Mouse (Mus musculus): ENCODE measurements around the gene Pkn1. TPM values are rescaled to one million over a fixed set of nuclear protein-coding genes. Genes with fewer than 3 reads are reported as not detected.
A peak's percentile ranks its signal among the peaks of the same experiment; 100 is the strongest.

Pkn1 gene
- polyA plus RNA-seq, 1 experiment from 2014 or later: 36.1 TPM

DNA sequence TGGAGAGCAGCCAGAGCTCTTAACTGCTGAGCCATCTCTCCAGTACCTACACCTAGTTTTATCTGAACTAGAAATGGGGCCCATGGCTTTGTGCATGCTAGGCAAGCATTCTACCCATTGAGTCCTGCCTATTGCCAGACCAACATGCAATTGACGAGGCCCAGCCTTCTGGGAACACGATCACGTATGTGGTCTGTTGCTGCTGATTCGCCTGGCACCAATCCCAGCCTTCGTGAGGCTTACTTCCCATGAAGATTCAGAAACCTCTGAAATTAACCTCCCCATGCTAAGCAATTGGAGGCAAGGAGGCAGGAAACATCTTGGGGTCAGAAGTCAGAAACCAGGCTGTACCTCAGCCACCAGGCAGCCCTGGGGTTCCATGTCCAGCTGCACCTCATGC is 18.4 kb downstream of the Pkn1 start:
- no peak overlapping the region for H3K4me3 ChIP-seq (ENCODE audit: low read length)
- peaks cover 15% of the 10 kb centered on the region; the same call in 1 of the 2 replicates for H3K4me1 ChIP-seq (ENCODE audit: control insufficient read depth, insufficient read depth, low read length)
- WGBS: 74% methylated on average over 5 of the region's 5 CpGs
- ATAC-seq (ENCODE audit: low FRiP score, low TSS enrichment): no peak
- no peak overlapping the region for H3K4me2 ChIP-seq (replicated peaks; ENCODE audit: low read depth, low read length)
- peak overlapping the region; percentile 48; the same call in 1 of the 2 replicates for H3K27ac ChIP-seq (ENCODE audit: low read depth, low read length)
- H3K9ac ChIP-seq (ENCODE audit: low read depth, low read length): 0 out of 2 replicates have a peak overlapping the region, but pooled peaks have one; percentile 28
- no peaks in the 10 kb centered on the region for H3K27me3 ChIP-seq (ENCODE audit: control insufficient read depth, insufficient read depth, low read length)
- no peaks in the 10 kb centered on the region for H3K9me3 ChIP-seq (ENCODE audit: control insufficient read depth, low read length)
- H3K36me3 ChIP-seq (ENCODE audit: control insufficient read depth, insufficient read depth, low read length): peaks cover 73% of the 10 kb centered on the region

DNA sequence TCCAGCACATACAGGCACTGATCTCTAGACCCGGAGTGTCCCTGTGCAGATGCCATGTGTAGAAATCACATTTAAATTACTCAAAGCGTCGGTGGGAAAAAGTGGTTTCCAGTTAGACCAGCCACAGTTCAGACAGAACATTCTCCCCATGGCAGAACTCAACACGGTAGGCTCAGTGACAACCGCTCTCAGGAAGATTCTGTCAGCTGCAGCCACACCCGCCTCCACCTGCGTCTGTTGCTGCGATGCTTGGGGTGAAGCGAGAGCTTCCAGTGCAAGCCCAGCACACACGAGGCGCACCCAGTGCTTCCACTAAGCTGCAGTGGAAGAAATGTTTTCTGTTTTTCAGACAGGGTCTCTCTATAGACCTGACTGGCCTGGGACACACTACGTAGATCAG is 19.1 kb downstream of the Pkn1 start:
- Histone ChIP-seq H3K4me3 (ENCODE audit: low read length) (no peak overlapping the region), H3K9ac (ENCODE audit: low read depth, low read length) (no peak overlapping the region), H3K36me3 (ENCODE audit: control insufficient read depth, insufficient read depth, low read length) (peaks cover 70% of the 10 kb centered on the region), H3K4me2 (replicated peaks; ENCODE audit: low read depth, low read length) (no peak overlapping the region), H3K27ac (ENCODE audit: low read depth, low read length) (no peak overlapping the region), H3K27me3 (ENCODE audit: control insufficient read depth, insufficient read depth, low read length) (no peaks in the 10 kb centered on the region), H3K9me3 (ENCODE audit: control insufficient read depth, low read length) (no peaks in the 10 kb centered on the region), H3K4me1 (ENCODE audit: control insufficient read depth, insufficient read depth, low read length) (peaks cover 15% of the 10 kb centered on the region; the same call in 1 of the 2 replicates)
- no peak for ATAC-seq (ENCODE audit: low FRiP score, low TSS enrichment)
- 93% methylated on average over 12 of the region's 12 CpGs for WGBS

DNA sequence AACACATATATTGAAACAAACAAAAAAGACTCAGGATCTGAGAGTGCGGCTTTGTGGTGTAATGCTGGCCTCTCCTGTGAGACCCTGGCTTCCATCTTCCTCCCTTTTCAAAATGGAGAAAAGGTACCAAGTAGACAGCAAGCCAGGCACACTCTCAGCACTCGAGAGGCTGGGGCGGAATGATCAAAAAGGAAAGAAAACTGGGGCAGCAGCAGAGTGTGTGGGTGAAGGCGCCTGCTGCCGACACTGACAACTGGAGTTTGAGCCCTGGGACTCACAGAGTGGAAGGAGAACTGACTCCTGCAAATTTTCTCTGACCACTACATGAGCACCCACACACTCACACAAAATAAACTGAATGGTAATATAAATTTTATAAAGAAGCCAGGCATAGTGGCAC is 24.5 kb downstream of the Pkn1 start:
- WGBS: 88% methylated on average over 5 of the region's 5 CpGs
- Histone ChIP-seq H3K36me3 (ENCODE audit: control insufficient read depth, insufficient read depth, low read length) (peaks cover 53% of the 10 kb centered on the region), H3K9me3 (ENCODE audit: control insufficient read depth, low read length) (no peaks in the 10 kb centered on the region), H3K4me1 (ENCODE audit: control insufficient read depth, insufficient read depth, low read length) (no peaks in the 10 kb centered on the region), H3K27me3 (ENCODE audit: control insufficient read depth, insufficient read depth, low read length) (no peaks in the 10 kb centered on the region), H3K9ac (ENCODE audit: low read depth, low read length) (no peak overlapping the region), H3K4me3 (ENCODE audit: low read length) (no peak overlapping the region), H3K27ac (ENCODE audit: low read depth, low read length) (no peak overlapping the region), H3K4me2 (replicated peaks; ENCODE audit: low read depth, low read length) (no peak overlapping the region)
- no peak for ATAC-seq (ENCODE audit: low FRiP score, low TSS enrichment)

DNA sequence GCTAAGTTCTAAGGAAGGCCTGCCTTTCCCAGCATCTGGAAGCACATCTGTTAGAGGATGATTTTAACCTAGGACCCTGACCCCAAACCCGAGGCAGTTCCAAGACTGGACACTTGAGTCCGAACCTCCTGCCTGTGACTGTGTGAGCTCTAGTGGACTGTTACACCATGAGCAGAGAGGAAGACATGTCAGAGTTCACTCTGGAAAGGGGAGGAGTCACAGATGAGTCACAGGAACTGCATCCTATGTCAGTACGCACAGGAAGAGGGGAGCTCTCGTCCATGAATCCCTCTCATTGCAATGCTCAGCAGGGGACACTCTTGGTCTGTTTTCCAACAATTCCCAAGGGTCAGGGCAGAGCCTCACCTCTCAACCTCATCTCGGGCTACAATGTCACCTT is 26.0 kb downstream of the Pkn1 start:
- ATAC-seq (ENCODE audit: low FRiP score, low TSS enrichment): no peak
- H3K9me3 ChIP-seq (ENCODE audit: control insufficient read depth, low read length): no peaks in the 10 kb centered on the region
- WGBS: 53% methylated on average over 5 of the region's 5 CpGs

DNA sequence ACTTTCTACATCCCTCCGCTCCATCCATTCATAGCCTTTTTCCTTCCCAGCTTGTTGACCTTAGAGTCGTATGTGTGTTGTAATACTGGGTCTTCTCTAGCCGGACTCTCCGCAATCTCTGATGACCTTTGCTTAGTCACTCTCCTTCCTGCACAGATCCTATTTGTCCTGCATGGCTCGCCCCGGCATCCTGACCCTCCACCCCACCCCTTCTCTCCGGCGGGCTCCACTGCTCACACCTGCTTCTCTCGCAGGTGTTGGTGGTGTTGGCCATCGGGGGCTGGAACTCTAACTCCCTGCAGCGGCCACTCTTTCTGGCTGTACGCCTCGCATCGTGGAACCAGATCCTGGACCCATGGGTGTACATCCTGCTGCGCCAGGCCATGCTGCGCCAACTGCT is 30.0 kb downstream of the Pkn1 start:
- Histone ChIP-seq H3K9me3 (ENCODE audit: control insufficient read depth, low read length) (no peaks in the 10 kb centered on the region), H3K4me3 (ENCODE audit: low read length) (no peak overlapping the region), H3K36me3 (ENCODE audit: control insufficient read depth, insufficient read depth, low read length) (peaks cover 28% of the 10 kb centered on the region), H3K27ac (ENCODE audit: low read depth, low read length) (no peak overlapping the region), H3K27me3 (ENCODE audit: control insufficient read depth, insufficient read depth, low read length) (no peaks in the 10 kb centered on the region), H3K4me2 (replicated peaks; ENCODE audit: low read depth, low read length) (no peak overlapping the region), H3K4me1 (ENCODE audit: control insufficient read depth, insufficient read depth, low read length) (peaks cover 38% of the 10 kb centered on the region), H3K9ac (ENCODE audit: low read depth, low read length) (no peak overlapping the region)
- ATAC-seq (ENCODE audit: low FRiP score, low TSS enrichment): no peak
- 77% methylated on average over 16 of the region's 16 CpGs for WGBS

More for the DNA sequence above, 26.0 kb downstream of the Pkn1 start:
- Histone ChIP-seq H3K4me3 (ENCODE audit: low read length) (no peak overlapping the region), H3K36me3 (ENCODE audit: control insufficient read depth, insufficient read depth, low read length) (peaks cover 39% of the 10 kb centered on the region), H3K9ac (ENCODE audit: low read depth, low read length) (no peak overlapping the region), H3K27me3 (ENCODE audit: control insufficient read depth, insufficient read depth, low read length) (no peaks in the 10 kb centered on the region), H3K4me1 (ENCODE audit: control insufficient read depth, insufficient read depth, low read length) (0 out of 2 replicates have a peak, but pooled peaks cover 5% of the 10 kb centered on the region), H3K27ac (ENCODE audit: low read depth, low read length) (no peak overlapping the region), H3K4me2 (replicated peaks; ENCODE audit: low read depth, low read length) (no peak overlapping the region)

DNA sequence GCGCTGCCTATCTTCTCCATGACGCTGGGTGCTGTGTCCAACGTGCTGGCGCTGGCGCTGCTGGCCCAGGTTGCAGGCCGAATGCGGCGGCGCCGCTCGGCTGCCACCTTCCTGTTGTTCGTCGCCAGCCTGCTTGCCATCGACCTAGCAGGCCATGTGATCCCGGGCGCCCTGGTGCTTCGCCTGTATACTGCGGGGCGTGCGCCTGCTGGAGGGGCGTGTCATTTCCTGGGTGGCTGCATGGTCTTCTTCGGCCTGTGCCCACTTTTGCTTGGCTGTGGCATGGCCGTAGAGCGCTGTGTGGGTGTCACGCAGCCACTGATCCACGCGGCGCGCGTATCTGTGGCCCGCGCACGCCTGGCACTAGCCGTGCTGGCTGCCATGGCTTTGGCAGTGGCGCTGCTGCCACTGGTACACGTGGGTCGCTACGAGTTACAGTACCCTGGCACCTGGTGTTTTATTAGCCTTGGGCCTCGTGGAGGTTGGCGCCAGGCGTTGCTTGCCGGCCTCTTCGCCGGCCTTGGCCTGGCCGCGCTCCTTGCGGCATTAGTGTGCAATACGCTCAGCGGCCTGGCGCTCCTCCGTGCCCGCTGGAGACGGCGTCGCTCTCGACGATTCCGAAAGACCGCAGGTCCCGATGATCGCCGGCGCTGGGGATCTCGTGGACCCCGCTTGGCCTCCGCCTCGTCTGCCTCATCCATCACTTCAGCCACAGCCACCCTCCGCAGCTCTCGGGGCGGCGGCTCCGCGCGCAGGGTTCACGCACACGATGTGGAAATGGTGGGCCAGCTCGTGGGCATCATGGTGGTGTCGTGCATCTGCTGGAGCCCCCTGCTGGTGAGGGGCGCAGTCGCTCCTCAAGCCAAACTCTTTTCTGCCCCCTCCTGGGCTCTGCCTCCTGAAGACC is 30.7 kb downstream of the Pkn1 start:
- Histone ChIP-seq H3K9me3 (ENCODE audit: control insufficient read depth, low read length) (no peaks in the 10 kb centered on the region), H3K27ac (ENCODE audit: low read depth, low read length) (no peak overlapping the region), H3K4me1 (ENCODE audit: control insufficient read depth, insufficient read depth, low read length) (peaks cover 38% of the 10 kb centered on the region), H3K36me3 (ENCODE audit: control insufficient read depth, insufficient read depth, low read length) (peaks cover 36% of the 10 kb centered on the region), H3K4me2 (replicated peaks; ENCODE audit: low read depth, low read length) (peak overlapping the region; percentile 59), H3K4me3 (ENCODE audit: low read length) (peak overlapping the region; percentile 29), H3K27me3 (ENCODE audit: control insufficient read depth, insufficient read depth, low read length) (no peaks in the 10 kb centered on the region), H3K9ac (ENCODE audit: low read depth, low read length) (peak overlapping the region; percentile 32)
- ATAC-seq (ENCODE audit: low FRiP score, low TSS enrichment): peak; percentile 25
- WGBS: 21% methylated on average over 80 of the region's 80 CpGs

DNA sequence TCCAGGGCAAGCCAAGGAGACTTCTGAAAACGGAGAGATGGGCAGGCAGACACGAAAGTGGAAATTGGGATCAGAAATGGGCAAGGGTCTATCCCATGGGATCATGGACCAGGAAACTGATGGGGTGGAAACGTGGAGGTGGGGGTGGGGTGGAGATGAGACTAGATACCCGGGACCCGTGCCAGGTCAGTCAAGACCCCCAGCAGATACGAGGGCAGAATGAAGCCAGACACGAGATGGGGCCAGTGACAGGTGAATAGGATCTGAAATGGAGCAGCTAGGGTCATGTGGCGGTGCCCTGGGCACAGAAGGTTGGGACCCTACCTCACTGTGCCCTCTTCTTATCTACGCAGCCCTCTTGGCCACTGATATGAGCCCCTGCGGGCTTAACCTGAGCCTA is 31.5 kb downstream of the Pkn1 start:
- ATAC-seq (ENCODE audit: low FRiP score, low TSS enrichment): no peak
- H3K9me3 ChIP-seq (ENCODE audit: control insufficient read depth, low read length): no peaks in the 10 kb centered on the region
- no peak overlapping the region for H3K4me2 ChIP-seq (replicated peaks; ENCODE audit: low read depth, low read length)
- no peak overlapping the region; the same call in 1 of the 2 replicates for H3K9ac ChIP-seq (ENCODE audit: low read depth, low read length)
- H3K27me3 ChIP-seq (ENCODE audit: control insufficient read depth, insufficient read depth, low read length): no peaks in the 10 kb centered on the region
- no peak overlapping the region for H3K27ac ChIP-seq (ENCODE audit: low read depth, low read length)
- 80% methylated on average over 10 of the region's 10 CpGs for WGBS
- H3K4me1 ChIP-seq (ENCODE audit: control insufficient read depth, insufficient read depth, low read length): peaks cover 45% of the 10 kb centered on the region
- H3K36me3 ChIP-seq (ENCODE audit: control insufficient read depth, insufficient read depth, low read length): peaks cover 37% of the 10 kb centered on the region
- H3K4me3 ChIP-seq (ENCODE audit: low read length): no peak overlapping the region

DNA sequence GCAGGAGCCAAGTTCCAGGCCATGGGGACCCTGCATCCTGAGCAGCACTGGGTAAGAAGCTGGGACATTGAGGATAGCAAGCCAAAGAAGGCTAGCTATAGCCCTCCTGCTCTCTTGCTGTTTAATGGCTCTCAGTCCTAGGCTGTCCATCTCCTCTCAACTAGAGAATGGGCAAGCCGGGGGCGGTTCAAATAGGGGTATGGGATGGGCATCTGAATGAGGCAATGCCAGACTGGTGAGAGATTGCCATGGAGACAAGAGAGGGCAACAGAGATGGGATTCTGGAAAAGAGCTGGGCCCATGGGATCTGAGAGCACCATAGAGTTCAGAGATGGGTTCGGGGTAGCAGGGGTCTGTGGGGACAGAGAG is 32.1 kb downstream of the Pkn1 start:
- H3K27ac ChIP-seq (ENCODE audit: low read depth, low read length): peak overlapping the region; percentile 74; the same call in 1 of the 2 replicates
- peaks cover 52% of the 10 kb centered on the region for H3K4me1 ChIP-seq (ENCODE audit: control insufficient read depth, insufficient read depth, low read length)
- H3K27me3 ChIP-seq (ENCODE audit: control insufficient read depth, insufficient read depth, low read length): no peaks in the 10 kb centered on the region
- H3K9ac ChIP-seq (ENCODE audit: low read depth, low read length): peak overlapping the region; percentile 31; the same call in 1 of the 2 replicates
- no peaks in the 10 kb centered on the region for H3K9me3 ChIP-seq (ENCODE audit: control insufficient read depth, low read length)
- peaks cover 33% of the 10 kb centered on the region for H3K36me3 ChIP-seq (ENCODE audit: control insufficient read depth, insufficient read depth, low read length)
- no peak for ATAC-seq (ENCODE audit: low FRiP score, low TSS enrichment)
- no peak overlapping the region for H3K4me3 ChIP-seq (ENCODE audit: low read length)
- WGBS: 92% methylated on average over 3 of the region's 3 CpGs
- peak overlapping the region; percentile 19 for H3K4me2 ChIP-seq (replicated peaks; ENCODE audit: low read depth, low read length)

Measured in kidney, embryonic 14.5 days (tissue).